Mouse (Mus musculus): ENCODE measurements around the gene Nfil3.

GRCm38 (mm10) chr13:52970876-52971275, 10.0 kb downstream of the Nfil3 start:
- TF ChIP-seq CHD2 (IDR thresholded peaks at IDR 0.05; ENCODE audit: low read depth, low read length): no peak
- no peak for TF ChIP-seq ZC3H11A (IDR thresholded peaks at IDR 0.05; ENCODE audit: borderline replicate concordance, low read depth, low read length)
- TF ChIP-seq HCFC1 (IDR thresholded peaks at IDR 0.05; ENCODE audit: borderline replicate concordance, insufficient read depth, low read length): no peak

All from ES-E14 (cell line).